Comparison of ENCODE assay signal across 8 mouse cellular contexts in the genomic region with DNA sequence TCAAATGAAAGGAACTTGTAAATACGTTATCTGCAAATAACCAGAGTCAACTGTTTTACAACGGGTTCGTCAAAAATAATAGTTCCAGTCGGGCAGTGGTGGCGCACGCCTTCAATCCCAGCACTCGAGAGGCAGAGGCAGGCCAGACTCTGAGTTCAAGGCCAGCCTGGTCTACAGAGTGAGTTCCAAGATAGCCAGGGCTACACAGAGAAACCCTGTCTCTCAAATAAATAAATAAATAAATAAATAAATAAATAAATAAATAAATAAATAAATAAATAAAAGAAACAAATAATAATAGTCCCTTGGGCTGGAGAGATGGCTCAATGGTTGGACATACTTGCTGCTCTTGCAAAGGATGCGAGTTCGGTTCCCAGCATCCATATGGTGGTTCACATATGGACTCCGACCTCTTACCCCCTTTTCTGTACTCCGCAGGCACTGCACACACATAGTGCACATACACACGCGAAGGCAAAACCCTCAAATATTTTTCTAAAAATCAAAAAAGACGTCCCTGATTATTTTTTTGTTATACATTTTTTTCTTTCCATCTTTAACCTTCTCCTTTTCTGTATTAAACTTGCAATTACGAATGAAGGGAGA. TPM values are rescaled to one million over a fixed set of nuclear protein-coding genes. Genes with fewer than 3 reads are reported as not detected.
DNase-seq lines count a peak whose midpoint lies in the region; ATAC-seq and TF ChIP-seq lines count a peak whose summit lies in the region.

No protein-coding gene starts in this region.

- H3K4me2 ChIP-seq in liver, embryonic 12.5 days, result peak overlapping the region; percentile 92
- peak overlapping the region; percentile 85 for H3K4me2 ChIP-seq in stomach, postnatal 0 days (replicated peaks; ENCODE audit: low read depth)

- H3K36me3 ChIP-seq in erythroblast, embryonic 14.5 days (ENCODE audit: control insufficient read depth), result peaks cover 16% of the 10 kb centered on the region
- peaks cover 21% of the 10 kb centered on the region for H3K36me3 ChIP-seq in liver, embryonic 12.5 days
- no peaks in the 10 kb centered on the region for H3K36me3 ChIP-seq in stomach, postnatal 0 days (ENCODE audit: control insufficient read depth, insufficient read depth, low read length)

- WGBS in liver, embryonic 12.5 days (ENCODE audit: insufficient replicate concordance), result 41% methylated on average over 15 of the region's 15 CpGs
- 51% methylated on average over 15 of the region's 15 CpGs for WGBS in stomach, postnatal 0 days

- DNase-seq in thymus, postnatal 4 days, result peak; percentile 17
- no peak for DNase-seq in thymus, postnatal 25 days
- DNase-seq in stomach, postnatal 0 days (ENCODE audit: low spot score), result no peak
- no peak for DNase-seq in urinary bladder, postnatal 25 days (ENCODE audit: low spot score)
- no peak for DNase-seq in cerebellum, adult 9-10 months

- TF ChIP-seq CTCF in stomach, postnatal 0 days (IDR thresholded peaks at IDR 0.05; ENCODE audit: low read depth), result no peak

- ATAC-seq in erythroblast, adult 5-6 weeks (replicated peaks; ENCODE audit: low FRiP score, poor library complexity, severe bottlenecking), result no peak
- no peak for ATAC-seq in liver, embryonic 12.5 days
- ATAC-seq in stomach, postnatal 0 days (ENCODE audit: low FRiP score, low TSS enrichment), result no peak

- peak overlapping the region; percentile 84 for H3K27ac ChIP-seq in liver, embryonic 12.5 days
- H3K27ac ChIP-seq in stomach, postnatal 0 days (replicated peaks), result no peak overlapping the region

- H3K27me3 ChIP-seq in erythroblast, embryonic 14.5 days (ENCODE audit: control insufficient read depth), result no peaks in the 10 kb centered on the region
- H3K27me3 ChIP-seq in liver, embryonic 12.5 days (replicated peaks), result no peaks in the 10 kb centered on the region
- H3K27me3 ChIP-seq in stomach, postnatal 0 days (ENCODE audit: control insufficient read depth, insufficient read depth, low read length), result no peaks in the 10 kb centered on the region

- H3K4me3 ChIP-seq in erythroblast, embryonic 14.5 days (replicated peaks), result peak overlapping the region; percentile 88
- H3K4me3 ChIP-seq in liver, embryonic 12.5 days, result peak overlapping the region; percentile 82
- H3K4me3 ChIP-seq in stomach, postnatal 0 days (ENCODE audit: low read depth, low read length), result peak overlapping the region; percentile 78

- TF ChIP-seq EP300 in stomach, postnatal 0 days (optimal IDR thresholded peaks at IDR 0.05), result no peak

- H3K9ac ChIP-seq in liver, embryonic 12.5 days, result peak overlapping the region; percentile 86
- peak overlapping the region; percentile 74 for H3K9ac ChIP-seq in stomach, postnatal 0 days (ENCODE audit: low read length)

- peaks cover 36% of the 10 kb centered on the region for H3K4me1 ChIP-seq in erythroblast, embryonic 14.5 days (ENCODE audit: control insufficient read depth)
- peaks cover 29% of the 10 kb centered on the region for H3K4me1 ChIP-seq in liver, embryonic 12.5 days
- H3K4me1 ChIP-seq in stomach, postnatal 0 days (replicated peaks; ENCODE audit: control insufficient read depth, insufficient read depth), result no peaks in the 10 kb centered on the region

- no peaks in the 10 kb centered on the region for H3K9me3 ChIP-seq in erythroblast, embryonic 14.5 days (ENCODE audit: control insufficient read depth, low read length)
- H3K9me3 ChIP-seq in liver, embryonic 12.5 days (replicated peaks), result no peaks in the 10 kb centered on the region
- H3K9me3 ChIP-seq in stomach, postnatal 0 days (ENCODE audit: control insufficient read depth, low read length), result no peaks in the 10 kb centered on the region

RNA-seq across cellular contexts. Expression of gene Cep78, which starts 0.9 kb away (rescaled TPM):
- polyA plus RNA-seq in erythroblast, embryonic 14.5 days (2012), result 0.15 and 0.18 TPM in 2 replicates
- total RNA-seq in erythroblast, adult 5-6 weeks (2015; ENCODE audit: low replicate concordance), result 2.5 and 3.1 TPM in 2 replicates
- total RNA-seq in erythroblast, adult 5-6 weeks (2017; ENCODE audit: low replicate concordance), result 2.7 and 6.1 TPM in 2 replicates
- polyA plus RNA-seq in liver, embryonic 12.5 days (2016; fragmentation: Nextera tagmentation; extraction: Ambion mirVana), result 17.6 and 18.3 TPM in 2 replicates
- 9.0 TPM in 2 replicates for polyA plus RNA-seq in stomach, postnatal 0 days (2015; fragmentation: Nextera tagmentation; extraction: Ambion mirVana)

RNA-seq across cellular contexts. Expression of gene Psat1, which starts 36.7 kb away (rescaled TPM):
- polyA plus RNA-seq in erythroblast, embryonic 14.5 days (2012), result 0.14 and 0.48 TPM in 2 replicates
- 9.8 and 32.5 TPM in 2 replicates for total RNA-seq in erythroblast, adult 5-6 weeks (2015; ENCODE audit: low replicate concordance)
- 13.7 and 25.0 TPM in 2 replicates for total RNA-seq in erythroblast, adult 5-6 weeks (2017; ENCODE audit: low replicate concordance)
- 181 and 191 TPM in 2 replicates for polyA plus RNA-seq in liver, embryonic 12.5 days (2016; fragmentation: Nextera tagmentation; extraction: Ambion mirVana)
- 63.2 and 67.9 TPM in 2 replicates for polyA plus RNA-seq in stomach, postnatal 0 days (2015; fragmentation: Nextera tagmentation; extraction: Ambion mirVana)

Comparison
In these comparisons a context has a peak if more than half of its experiments do, and no peak if none do; other contexts are left out.
1. RNA of gene Psat1, which starts 36.7 kb away (polyA plus RNA-seq): 181 to 191 TPM in liver, embryonic 12.5 days and 63.2 to 67.9 TPM in stomach, postnatal 0 days; 0.14 to 0.48 TPM in erythroblast, embryonic 14.5 days; every median in the first group is over 10 times any median in the second.
2. Peak in every context shown above with its lines, with median percentiles within 50 percentile points of each other: H3K4me3 ChIP-seq.